Mouse (Mus musculus): ENCODE measurements at regions not wholly inside any gene's neighbourhood (a gene's known extent, or its start where the extent isn't known, plus 50 kb on each side); places are given as distances from the start of the nearest gene placed in this dataset.
A peak's percentile ranks its signal among the peaks of the same experiment; 100 is the strongest.

DNA sequence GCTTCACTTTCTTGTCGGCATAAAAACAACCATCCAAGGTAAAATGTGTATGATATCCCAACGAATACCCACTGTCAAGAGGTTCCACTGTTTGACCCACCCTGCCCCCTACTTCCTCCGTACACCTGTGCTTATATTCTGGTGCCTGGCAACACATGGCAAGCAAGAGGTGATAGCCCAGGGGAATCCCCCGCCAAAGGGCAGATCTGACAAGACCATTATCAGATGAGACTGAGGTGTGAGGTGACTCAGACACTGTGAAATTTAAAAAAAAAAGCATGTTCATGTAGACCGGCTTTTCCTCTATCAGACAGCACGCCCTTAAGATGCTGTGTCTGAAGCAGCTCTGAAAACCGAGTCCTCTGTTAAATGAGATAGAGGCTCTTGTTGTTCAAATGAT lies 89.4 kb upstream of the Bach2 start:
- DNase-seq (ENCODE audit: low spot score in 2 of 2) = no peak

DNA sequence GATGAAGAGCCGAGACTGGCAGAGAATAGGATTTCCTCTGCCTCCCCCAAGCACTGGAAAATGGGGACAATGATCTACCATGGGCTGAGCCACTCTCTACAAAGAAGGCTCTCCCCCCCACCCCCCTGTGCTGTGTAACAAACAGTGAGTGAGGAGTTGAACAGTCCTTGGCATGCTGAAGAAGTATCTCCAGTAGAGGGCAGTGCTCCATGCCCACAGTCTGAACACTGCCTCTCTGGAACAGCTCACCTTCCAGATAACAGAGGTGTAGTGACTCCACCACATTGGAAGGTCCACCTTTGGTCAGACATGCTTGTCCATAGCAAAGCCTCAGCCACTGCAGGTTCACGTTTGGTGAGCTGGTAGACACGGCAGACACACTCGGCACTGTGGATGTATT lies 85.2 kb upstream of the Bach2 start:
- DNase-seq (ENCODE audit: low spot score in 2 of 2) = peak in 1 of 2 experiments; percentile 41

DNA sequence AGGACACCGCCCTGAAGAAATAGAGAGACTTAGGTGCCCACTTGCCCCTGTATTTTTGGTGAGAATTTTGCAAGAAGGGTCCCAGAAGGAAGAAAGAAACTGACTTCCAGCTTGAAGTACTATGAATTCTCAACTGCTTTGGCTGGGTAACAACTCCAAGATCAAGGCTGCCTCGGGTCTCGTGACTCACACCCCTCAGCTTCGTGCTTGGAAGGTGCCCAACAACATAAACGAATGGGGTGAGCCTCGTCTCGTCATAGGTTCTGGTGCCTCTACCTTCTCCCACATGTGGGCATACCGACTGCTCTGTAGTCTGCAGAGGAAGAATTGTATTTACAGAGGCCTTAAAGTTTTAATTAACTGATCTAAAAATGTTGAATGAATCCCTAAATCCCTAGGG lies 81.6 kb upstream of the Bach2 start:
- DNase-seq (ENCODE audit: low spot score in 2 of 2) = no peak

DNA sequence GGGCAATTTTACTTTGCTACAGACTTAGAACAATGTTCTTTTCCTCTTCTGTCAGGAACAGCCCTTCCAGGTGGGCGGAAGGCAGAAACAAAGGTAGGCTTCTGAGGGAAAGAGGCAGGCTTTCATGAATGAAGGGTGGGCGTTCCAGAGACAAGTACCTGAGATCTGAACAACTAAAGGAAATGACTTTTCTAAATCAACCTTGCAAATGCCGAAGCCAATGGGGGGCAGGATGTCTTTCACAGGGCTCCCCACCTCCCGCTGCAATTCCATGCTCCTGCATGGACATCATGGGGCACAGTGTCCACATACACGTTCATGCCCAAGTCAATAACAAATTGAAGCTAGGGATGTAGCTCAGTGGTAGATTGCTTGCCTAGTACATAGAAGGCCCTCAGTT lies 80.2 kb upstream of the Bach2 start:
- DNase-seq (ENCODE audit: low spot score in 2 of 2) = peak in 1 of 2 experiments; percentile 38

DNA sequence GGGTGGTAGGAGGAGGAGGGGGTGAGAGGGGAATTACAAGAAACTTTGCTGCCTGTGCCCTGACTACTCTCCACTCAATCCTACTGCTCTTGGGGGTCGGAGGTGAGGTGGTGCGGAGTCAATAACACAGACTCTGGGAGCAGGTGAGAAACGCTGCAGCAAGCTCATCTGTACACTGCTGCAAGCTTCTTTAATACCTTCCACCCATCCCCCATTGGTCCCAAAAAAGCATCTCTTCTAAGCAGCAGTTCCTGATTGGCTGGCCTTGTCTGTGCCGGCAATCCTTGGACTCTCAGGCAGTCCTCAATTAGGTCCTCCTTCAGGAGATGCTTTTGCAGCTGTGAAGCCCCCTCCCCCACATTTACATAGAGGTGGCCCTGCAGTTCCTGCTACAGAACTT lies 79.7 kb upstream of the Bach2 start:
- DNase-seq (ENCODE audit: low spot score in 2 of 2) = no peak

DNA sequence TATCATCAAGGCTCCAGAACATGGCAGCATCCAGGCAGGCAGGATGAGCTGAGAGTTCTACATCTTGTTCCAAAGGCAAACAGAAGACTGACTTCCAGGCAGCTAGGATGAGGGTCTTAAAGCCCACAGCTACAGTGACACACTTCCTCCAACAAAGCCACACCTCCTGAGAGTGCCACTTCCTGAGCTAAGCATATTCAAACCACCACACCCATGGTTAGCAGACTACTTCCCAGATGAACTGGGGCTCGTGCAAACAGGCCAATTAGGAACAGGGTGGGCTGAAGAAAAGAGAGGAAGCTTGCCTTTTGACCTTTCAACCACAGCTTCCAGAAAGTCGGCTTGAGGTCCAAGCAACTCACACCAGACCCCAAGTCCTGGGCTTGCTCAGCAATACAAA lies 77.8 kb upstream of the Bach2 start:
- no peak for DNase-seq (ENCODE audit: low spot score in 2 of 2)

DNA sequence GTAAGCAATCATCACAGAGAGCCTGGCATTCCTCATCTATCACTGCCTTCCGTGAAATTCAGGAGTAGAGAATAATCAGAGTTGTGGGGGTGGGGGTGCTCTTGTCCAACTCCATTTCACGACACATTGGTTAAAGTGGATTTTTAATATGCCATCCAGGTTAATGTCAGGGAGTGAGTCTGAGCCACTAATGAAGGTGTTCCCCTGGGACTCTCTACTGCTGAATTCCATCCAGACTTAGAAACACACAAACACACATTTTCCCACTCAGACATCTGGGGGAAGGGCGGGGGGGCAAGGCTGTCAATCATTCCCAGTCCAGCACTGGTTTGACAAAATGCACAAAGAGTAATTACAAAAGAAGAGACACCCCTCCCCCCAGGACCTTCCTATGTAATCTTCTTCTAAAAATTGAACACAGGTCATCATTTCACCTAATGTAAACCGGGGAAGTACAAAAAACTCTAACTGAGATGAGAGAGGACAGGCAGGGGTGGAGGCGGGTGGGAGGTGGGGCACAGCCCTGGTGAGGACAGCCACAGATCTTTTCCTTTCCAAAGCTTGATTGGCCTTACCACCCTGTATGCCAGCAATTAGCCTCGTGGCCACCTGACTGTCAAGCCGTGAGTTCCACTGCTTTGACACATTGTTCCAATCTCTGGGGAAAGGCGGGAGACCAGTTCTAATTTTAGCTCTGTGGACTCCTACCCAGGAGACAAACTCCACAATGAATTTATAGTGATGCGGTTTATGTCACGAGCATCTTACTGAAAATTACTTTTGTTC lies 76.5 kb upstream of the Bach2 start:
- DNase-seq (ENCODE audit: low spot score in 2 of 2) = no peak

DNA sequence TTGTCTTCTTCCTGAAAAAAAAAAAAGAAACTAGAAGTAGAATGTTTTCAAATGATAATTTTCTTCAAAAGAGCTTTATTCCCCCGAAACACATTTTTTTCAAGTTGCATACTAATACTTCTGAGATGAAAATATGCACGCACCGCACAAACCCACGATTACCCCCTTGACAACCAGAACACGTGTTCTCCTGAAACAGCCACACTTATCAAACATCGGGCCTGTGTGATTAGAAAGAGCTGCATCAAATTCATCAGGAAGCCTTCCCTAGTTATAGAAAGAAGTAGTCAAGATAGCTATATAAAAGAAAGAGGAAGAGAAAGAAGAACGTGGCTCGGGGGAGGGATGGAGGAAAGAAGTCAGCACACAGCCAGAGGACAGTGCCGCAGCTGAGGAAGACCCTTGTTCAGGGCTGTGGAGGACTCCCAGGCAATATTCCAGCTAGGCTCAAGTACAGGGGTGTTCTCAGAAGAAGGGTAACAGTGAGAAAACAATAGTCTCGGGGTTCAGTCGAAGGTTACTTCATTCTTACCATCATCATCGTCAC lies 75.8 kb upstream of the Bach2 start:
- peak in 1 of 2 experiments; percentile 40 for DNase-seq (ENCODE audit: low spot score in 2 of 2)

DNA sequence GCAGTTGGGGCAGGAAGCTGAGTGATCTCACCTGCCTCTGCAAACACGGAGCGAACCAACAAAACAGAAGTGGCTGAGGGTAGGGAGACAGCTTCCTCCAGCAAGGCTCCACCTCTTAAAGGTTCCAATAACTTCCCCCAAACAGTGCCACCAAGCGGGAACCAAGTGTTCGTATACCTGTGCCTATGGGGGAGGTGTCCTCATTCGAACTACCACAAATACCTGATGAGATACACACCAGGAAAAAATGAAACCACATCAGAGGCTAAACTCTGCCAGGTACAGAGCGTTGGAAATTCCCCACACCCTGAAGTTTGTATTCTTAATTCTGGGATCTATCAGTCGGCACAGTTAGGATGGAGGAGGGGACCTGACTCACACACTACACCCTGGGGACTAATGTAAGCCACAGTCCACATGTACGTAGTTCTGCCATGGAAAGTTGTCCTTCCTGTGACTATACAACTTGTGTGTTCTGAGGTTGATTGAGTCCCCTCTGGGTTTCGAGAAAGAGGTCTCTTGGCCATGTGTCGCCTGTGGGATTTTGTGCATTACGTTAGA lies 74.4 kb upstream of the Bach2 start:
- no peak for DNase-seq (ENCODE audit: low spot score in 2 of 2)

DNA sequence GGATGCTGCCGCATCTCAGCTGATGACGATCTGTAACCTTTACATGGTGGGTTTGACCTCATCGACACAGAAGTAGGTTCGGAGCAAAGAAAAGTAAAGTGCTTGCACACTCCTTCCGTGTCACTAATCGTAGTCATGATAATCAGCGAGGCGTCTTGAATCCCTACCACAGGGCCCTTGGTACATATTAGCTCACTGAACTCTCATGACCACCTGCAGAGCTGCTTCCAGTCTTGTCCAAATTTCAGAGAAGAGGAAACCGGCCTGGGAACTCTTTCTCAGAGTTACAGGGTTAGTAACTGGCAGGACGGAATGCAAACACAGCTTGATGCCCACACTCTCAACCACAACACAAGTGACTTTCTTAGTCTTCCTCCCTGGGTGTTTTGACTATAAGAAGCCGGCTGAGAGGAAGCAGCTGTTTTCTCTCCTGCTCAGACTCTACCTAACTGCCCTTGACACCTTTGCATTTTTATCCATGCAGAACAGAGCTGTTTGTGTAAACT lies 73.8 kb upstream of the Bach2 start:
- no peak for DNase-seq (ENCODE audit: low spot score in 2 of 2)

DNA sequence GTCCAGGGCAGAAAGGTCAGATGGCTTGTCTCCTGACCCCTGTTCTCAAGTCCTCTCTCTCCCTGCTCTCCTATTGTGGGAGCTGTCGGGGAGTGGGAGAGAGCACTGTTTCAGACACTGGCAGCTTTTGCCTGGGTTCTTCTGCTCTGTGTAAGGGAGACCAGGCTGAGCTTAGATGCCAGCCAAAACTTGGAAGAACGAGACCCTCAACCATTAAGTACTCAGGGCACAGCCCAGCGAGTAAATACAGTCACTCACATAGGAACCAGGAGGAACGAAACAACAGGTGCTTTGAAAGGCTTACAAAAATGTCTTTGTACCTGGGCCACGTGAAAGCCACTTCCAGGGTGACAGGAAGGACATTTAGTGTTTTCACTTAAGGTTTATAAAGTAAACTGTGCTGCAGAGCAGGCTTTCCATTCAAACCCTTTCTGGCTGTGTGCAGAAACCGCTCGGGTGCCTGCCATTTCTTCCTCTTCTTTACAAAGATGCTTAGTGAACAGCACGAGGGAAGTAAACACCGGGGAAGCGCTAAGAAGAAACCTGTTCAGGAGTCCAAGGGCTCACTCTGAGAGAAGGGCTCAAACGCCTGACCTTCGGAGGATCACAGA lies 72.6 kb upstream of the Bach2 start:
- no peak for DNase-seq (ENCODE audit: low spot score in 2 of 2)

DNA sequence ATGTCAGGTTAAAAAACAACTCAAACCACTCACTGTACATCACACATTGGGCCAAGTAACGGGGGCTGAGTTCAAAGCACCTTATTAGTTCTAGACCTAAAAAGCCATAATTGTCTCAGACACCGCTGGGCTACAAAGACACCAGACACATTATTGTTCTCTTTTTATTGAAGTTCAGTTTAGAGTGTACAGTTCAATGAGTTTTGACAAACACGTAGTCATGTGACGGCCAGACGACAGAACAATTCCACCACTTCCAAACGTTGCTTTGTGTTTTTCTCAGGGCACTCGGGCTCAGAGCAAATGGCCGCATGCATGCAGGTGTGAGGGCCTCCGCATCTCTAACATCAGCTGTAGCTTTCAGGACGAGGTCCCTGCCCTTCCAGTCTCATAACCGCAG lies 71.5 kb upstream of the Bach2 start:
- no peak for DNase-seq (ENCODE audit: low spot score in 2 of 2)

DNA sequence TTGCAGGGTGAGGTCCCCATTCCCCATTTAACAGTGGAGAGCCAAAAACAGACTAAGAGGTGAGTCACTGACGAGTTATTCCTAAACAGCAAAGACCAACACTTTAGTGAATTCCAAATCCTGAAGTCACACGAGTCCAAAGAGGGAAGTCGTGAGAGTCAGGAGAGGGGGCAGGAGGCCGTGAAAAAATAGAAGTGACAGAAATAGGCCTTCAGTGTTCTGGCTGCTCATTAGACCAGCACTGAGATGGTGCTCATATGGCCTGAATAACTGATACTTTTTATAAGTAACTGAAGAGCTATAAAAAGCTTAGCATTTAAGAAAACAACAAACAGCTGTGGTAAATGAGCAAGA lies 68.5 kb upstream of the Bach2 start:
- no peak for DNase-seq (ENCODE audit: low spot score in 2 of 2)

DNA sequence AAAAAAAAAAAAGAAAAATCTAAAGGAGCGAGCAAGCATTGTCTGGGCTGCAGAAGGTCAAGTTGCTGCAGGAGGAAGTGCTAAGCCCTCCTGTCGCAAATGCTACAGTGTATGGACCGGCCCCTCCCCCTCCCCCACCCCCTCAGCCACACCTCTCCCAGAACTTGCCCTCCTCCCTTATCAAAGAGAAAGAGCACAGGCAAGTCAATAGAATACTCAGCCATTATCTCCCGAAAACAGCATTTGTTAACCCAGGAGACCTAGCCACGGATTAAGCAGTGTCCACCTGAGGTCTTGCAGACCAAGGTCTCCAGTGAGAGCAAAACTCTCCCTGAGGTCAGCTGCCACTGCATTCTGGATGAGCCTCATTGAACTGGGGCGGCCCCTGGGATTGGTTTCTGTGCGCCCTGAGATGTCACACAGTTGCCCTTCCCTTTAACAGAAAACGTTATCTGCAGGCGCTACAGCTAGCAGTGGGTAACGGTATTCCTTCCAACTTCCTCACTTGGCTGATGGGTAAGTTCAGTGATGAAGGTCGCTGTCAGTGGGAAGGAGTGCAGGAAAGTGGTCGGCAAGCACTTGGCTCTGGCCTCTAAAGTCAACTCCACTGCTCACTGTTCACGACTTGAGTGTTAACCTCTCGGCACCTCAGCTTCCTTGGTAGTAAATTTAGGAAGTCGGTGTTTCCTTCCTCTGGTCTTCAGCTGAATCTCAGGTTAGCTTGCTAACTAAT lies 68.0 kb upstream of the Bach2 start:
- no peak for DNase-seq (ENCODE audit: low spot score in 2 of 2)

DNA sequence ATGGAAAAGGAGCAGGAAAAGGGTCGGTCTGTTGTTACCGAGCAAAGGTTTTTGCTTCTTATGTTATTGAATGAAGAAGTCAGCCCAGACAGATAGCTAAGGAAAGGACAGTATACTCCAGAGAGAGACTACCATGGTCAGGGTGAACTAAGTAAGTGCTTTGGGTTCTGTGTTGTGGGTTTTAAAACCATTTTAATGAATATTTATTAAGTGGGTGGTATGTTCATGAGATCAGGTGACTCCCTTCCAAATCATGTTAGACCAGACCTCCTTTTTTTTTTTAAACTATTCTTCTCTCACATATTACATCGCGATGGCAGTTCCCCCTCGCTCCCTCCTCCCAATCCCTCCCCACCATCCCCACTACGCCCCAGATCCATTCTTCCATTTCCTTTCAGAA lies 67.3 kb upstream of the Bach2 start:
- no peak for DNase-seq (ENCODE audit: low spot score in 2 of 2)

DNA sequence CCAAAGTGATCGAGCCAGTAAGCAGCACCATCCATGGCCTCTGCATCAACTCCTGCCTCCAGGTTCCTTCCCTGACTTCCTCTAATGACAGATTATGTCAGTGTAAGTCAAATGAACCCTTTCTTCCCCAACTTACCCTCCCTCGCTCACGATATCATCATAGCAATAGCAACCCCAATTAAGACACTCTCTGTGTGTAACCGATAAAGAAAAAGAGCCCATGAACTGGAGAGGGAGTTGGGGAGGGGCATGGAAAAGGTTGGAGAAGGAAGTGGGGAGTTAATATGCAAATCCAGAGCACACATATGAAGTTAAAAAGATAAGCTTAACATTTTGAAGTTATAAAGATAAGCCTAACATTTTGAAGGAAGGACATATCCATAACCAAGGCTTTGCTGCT lies 65.6 kb upstream of the Bach2 start:
- no peak for DNase-seq (ENCODE audit: low spot score in 2 of 2)

DNA sequence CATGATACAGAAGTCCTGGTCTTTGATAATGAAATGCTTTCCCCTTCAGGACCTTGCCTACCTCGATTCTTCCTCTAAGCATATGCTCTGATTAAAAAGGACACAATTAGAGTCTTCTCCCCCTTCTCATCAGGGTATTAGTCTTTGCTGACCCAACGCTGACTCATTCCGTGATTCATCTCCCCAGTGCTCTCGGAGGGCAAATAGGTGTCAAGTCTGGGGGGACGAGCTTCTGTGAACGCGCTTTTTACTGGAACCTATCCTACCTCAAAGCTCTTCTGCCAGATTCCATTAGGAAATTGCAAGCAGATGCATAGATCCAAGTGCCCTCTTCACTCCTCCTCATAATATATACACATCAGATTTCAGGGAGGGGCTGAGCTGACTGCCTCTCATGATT lies 63.8 kb upstream of the Bach2 start:
- no peak for DNase-seq (ENCODE audit: low spot score in 2 of 2)

DNA sequence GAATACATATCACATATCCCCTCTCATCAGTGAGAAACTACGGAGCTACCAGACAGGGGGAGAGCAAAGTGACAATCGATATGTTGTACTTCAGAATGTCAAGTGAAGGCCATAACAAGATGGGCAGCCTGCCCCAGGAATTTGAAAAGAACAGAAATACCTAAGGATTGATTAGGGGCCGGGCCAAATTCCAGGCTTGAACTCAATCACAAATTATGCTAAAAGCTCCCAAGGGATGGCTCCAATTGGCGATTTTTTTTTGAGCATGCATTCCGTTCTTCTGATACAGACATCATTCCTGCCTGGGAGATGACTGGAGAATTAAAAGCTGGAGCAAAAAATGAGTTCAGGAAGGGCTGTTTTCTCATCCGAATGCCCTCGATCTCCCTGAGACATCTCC lies 63.4 kb upstream of the Bach2 start:
- no peak for DNase-seq (ENCODE audit: low spot score in 2 of 2)

DNA sequence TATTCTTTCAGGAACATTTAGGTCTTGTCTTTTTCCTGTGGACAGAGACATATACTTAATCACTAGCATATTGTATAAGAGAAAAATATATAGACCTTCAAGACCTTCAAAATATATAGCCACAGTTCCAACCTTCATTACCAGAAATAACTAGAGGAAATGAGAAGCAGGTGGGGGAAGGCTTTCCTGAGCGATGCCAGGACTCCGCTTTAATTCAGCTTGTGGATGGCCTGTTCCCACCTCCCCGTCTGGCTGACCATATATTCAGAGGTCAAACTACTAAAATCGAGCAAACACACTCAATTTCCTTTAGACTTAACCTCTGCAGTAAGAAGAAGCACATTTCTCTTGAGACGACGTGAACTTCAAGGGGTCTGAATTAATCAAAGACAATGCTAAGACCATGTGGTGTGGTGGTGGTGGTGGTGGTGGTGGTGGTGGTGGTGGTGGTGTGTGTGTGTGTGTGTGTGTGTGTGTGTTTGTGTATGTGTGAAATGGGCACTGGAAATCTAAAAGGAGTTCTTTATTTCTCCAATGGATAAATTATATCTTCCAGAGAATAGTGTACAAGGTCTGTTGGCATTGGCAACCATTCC lies 62.7 kb upstream of the Bach2 start:
- DNase-seq (ENCODE audit: low spot score in 2 of 2) = no peak

DNA sequence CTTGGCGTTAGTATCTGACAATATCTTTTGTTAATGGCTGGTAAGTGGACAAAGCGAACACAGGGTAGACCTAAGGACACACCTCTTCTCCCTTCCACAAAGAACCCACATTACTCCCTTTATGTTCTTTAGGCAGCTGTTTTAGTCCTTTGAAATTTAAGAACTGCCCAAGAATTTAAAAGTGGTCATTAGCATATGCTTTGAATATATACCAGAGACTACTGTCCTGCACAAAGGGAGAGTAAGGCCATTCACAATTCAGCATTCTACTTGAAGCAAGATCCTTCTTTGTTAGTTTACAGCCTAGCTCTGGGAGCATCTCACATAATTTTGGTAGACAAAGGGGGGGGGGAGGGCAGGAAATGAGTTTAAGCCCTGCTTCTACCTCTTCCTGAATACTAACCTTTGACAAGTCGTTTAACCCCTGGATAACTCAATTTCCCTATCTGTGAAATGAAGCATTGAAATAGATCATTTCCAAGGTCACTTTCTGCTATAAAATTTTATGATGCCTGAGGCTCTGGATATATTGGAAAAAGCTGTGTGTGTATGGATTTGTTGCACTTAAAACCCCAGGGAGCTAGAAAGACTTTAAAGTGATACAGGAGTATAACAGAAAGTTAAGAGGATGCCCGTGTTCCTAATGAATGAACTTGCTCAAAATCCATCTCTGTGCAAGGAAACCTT lies 62.0 kb upstream of the Bach2 start:
- DNase-seq (ENCODE audit: low spot score in 2 of 2) = no peak

DNA sequence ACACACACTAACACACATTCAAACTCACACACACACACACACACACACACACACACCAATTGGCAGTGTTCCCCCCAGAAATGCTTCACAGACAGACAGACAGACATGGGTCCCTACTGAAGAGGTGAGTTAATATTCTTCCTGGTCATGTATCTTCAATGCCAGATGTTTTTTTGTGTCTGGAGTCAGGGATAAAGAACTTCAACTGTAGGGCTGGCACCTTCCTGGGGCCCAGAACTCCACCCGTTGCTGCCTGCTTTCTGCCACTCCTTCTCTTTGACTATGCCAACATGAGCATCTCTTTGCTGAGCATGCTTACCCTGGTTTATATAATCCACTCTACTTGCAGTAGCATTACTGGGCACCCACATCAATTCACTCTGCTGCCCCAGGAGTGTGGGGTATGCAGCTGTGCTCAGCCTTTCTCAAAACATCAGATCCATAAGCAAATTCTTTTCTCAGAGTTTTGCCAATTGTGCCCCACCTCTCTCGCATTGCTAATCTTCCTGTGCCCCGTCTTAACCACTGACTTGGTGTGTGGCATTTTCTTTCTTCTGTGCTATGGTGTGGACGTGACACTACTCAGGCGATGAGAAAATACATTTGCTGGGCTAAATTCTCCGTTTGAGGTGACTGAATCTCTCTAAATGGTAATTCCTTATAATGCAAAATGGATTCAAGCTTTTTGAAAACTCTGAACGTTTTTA lies 60.5 kb upstream of the Bach2 start:
- DNase-seq (ENCODE audit: low spot score in 2 of 2) = no peak

Data from right cerebral cortex, postnatal 10 days (tissue).